Mouse (Mus musculus) brain, embryonic 14.5 days (tissue): ENCODE data around the gene Acer3.

Experiments used
- CTCF ChIP-seq: fragments of 200-500 bp; IDR thresholded peaks from 2 replicates; pipeline ENCODE4 v1.5.1; 2012; ENCODE audit warnings: inconsistent platforms, mild to moderate bottlenecking, moderate library complexity, borderline replicate concordance; ENCODE audit not compliant: insufficient read depth, insufficient read length; ENCODE audit errors: extremely low read depth
- POLR2A ChIP-seq: fragments of 200-500 bp; IDR thresholded peaks from 2 replicates; pipeline ENCODE4 v1.6.1; 2012; ENCODE audit warnings: mild to moderate bottlenecking, inconsistent platforms, borderline replicate concordance; ENCODE audit not compliant: poor library complexity, insufficient read depth, insufficient read length, severe bottlenecking; ENCODE audit errors: extremely low read depth

DNA sequence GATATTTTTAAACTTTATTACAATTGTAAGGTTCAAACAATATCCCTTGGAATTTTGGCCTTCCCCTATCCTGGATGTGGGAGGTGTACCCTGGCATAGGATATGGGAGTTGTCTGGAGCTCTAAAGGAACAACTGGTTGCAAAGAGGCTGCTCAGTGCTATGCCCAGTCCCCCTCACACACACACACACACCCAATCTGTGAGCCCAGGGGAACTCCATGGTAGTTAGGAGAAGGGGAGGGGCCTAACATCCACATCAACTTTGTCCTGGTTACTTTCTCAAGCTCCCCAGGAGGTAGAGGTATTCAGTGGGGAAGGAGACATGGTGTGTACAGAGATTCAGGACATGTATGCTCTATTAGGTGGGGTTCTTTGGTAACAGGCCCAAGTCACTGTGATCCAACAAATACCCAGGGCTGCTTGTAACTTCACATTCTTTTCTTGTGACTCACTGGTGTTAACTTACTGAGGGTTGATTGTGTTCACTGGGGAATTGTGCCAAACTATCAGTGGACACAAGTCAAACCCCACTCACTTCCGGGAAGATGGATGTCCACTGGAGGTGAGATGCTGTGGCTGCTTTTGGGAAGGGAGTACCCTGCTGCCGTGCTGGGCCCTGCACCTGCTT, 9.5 kb upstream of the Acer3 start:
- TF ChIP-seq CTCF = no peak
- TF ChIP-seq POLR2A = no peak
